In genomic region chr6:11908170-11908569, GRCm38 (mm10) we compare ENCODE assay signal across 8 mouse cellular contexts. TPM values are rescaled to one million over a fixed set of nuclear protein-coding genes. Genes with fewer than 3 reads are reported as not detected.
DNase-seq lines count a peak whose midpoint lies in the region; ATAC-seq and TF ChIP-seq lines count a peak whose summit lies in the region.

No protein-coding gene starts in this region.

- peaks cover 27% of the 10 kb centered on the region for H3K79me2 ChIP-seq in CH12.LX (replicated peaks; ENCODE audit: control insufficient read depth, extremely low read depth, insufficient read depth, poor library complexity, severe bottlenecking)

- intact Hi-C loops in left cerebral cortex, postnatal 36 days (cut with DNase I): no loop called here

- dilution Hi-C loops in CH12.LX (cut with MboI; ENCODE audit: extremely low pct_ligation_motif_present, extremely low pct_unique_long_range_greater_than_20kb, low sequenced_read_pairs): no loop called here

- ATAC-seq in heart, embryonic 12.5 days (ENCODE audit: insufficient number of reproducible peaks, low FRiP score): no peak
- 0 out of 2 replicates have a peak, but pooled peaks have one; percentile 11 for ATAC-seq in erythroid progenitor cell, adult 5-6 weeks (replicated peaks; ENCODE audit: low FRiP score, poor library complexity, severe bottlenecking)
- ATAC-seq in liver, embryonic 14.5 days (ENCODE audit: insufficient read depth): no peak

- TF ChIP-seq RAD21 in CH12.LX (IDR thresholded peaks at IDR 0.05; ENCODE audit: low read depth, low read length): no peak

- in situ Hi-C loops in CH12.LX (cut with MboI; ENCODE audit: low pct_ligation_motif_present, low pct_unique_long_range_greater_than_20kb, low sequenced_read_pairs): no loop called here

- TF ChIP-seq POLR2A in CH12.LX (IDR thresholded peaks at IDR 0.05; ENCODE audit: low read depth, low read length): no peak

- H3K27me3 ChIP-seq in heart, embryonic 12.5 days (replicated peaks): no peaks in the 10 kb centered on the region
- no peaks in the 10 kb centered on the region for H3K27me3 ChIP-seq in CH12.LX (replicated peaks)
- no peaks in the 10 kb centered on the region for H3K27me3 ChIP-seq in liver, embryonic 14.5 days (ENCODE audit: control insufficient read depth, insufficient read depth, low read length)

- no peaks in the 10 kb centered on the region for H3K9me3 ChIP-seq in heart, embryonic 12.5 days (replicated peaks)
- H3K9me3 ChIP-seq in CH12.LX (replicated peaks; ENCODE audit: low read length): no peaks in the 10 kb centered on the region
- no peaks in the 10 kb centered on the region for H3K9me3 ChIP-seq in liver, embryonic 14.5 days (ENCODE audit: control insufficient read depth, low read length)

- 0 out of 2 replicates have a peak overlapping the region, but pooled peaks have one; percentile 84 for H3K27ac ChIP-seq in heart, embryonic 12.5 days (ENCODE audit: poor library complexity, severe bottlenecking)
- H3K27ac ChIP-seq in CH12.LX (ENCODE audit: insufficient read depth, low read depth): no peak overlapping the region
- H3K27ac ChIP-seq in liver, embryonic 14.5 days: no peak overlapping the region

- H3K9ac ChIP-seq in heart, embryonic 12.5 days: peak overlapping the region; percentile 85
- peak overlapping the region; percentile 92 for H3K9ac ChIP-seq in CH12.LX (ENCODE audit: insufficient read depth, low read depth)
- peak overlapping the region; percentile 66 for H3K9ac ChIP-seq in liver, embryonic 14.5 days (replicated peaks)

- TF ChIP-seq CTCF in CH12.LX (conservative IDR thresholded peaks at IDR 0.05 in 1 of 2, IDR thresholded peaks at IDR 0.05 in 1 of 2; ENCODE audit: low read depth in 2 of 2, low read length in 2 of 2): no peak
- TF ChIP-seq CTCF in liver, embryonic 14.5 days (IDR thresholded peaks at IDR 0.05; ENCODE audit: low read depth): no peak

- peak overlapping the region; percentile 75 for H3K4me3 ChIP-seq in heart, embryonic 12.5 days
- peak overlapping the region; percentile 83 to 93 (median 86) for H3K4me3 ChIP-seq in CH12.LX (replicated peaks in 1 of 3; ENCODE audit: low read depth in 2 of 3, low read length in 2 of 3, poor library complexity in 1 of 3)
- peak overlapping the region; percentile 72 to 87 for H3K4me3 ChIP-seq in liver, embryonic 14.5 days (ENCODE audit: insufficient read depth in 1 of 2, low read depth in 2 of 2, low read length in 2 of 2)

- no peak for DNase-seq in heart, adult 8-10 months (ENCODE audit: low spot score)
- DNase-seq in CH12.LX (ENCODE audit: extremely low read depth): peak; percentile 18
- no peak for DNase-seq in liver, embryonic 14.5 days (ENCODE audit: low read depth in 3 of 3, low spot score in 3 of 3)
- no peak for DNase-seq in right cerebral cortex, adult 2 months (ENCODE audit: low spot score in 2 of 2)
- no peak for DNase-seq in left cerebral cortex, postnatal 36 days (ENCODE audit: low spot score in 2 of 2)
- DNase-seq in adrenal gland, postnatal 25 days: no peak

- peaks cover 16% of the 10 kb centered on the region for H3K36me3 ChIP-seq in heart, embryonic 12.5 days
- peaks cover 6 to 24% of the 10 kb centered on the region in 2 experiments for H3K36me3 ChIP-seq in CH12.LX (replicated peaks in 1 of 2; ENCODE audit: control insufficient read depth in 1 of 2, insufficient read depth in 1 of 2, low read length in 1 of 2)
- no peaks in the 10 kb centered on the region; the same call in none of the 2 replicates for H3K36me3 ChIP-seq in liver, embryonic 14.5 days (replicated peaks; ENCODE audit: control insufficient read depth, insufficient read depth, low read depth)

- no peak for TF ChIP-seq EP300 in CH12.LX (IDR thresholded peaks at IDR 0.05; ENCODE audit: low read length)
- TF ChIP-seq EP300 in liver, embryonic 14.5 days (IDR thresholded peaks at IDR 0.05; ENCODE audit: low read depth): no peak

- 29% methylated on average over 7 of the region's 7 CpGs for WGBS in heart, embryonic 12.5 days
- 21% methylated on average over 7 of the region's 7 CpGs for WGBS in liver, embryonic 14.5 days (ENCODE audit: insufficient replicate concordance)

- H3K4me2 ChIP-seq in heart, embryonic 12.5 days: peak overlapping the region; percentile 89
- H3K4me2 ChIP-seq in CH12.LX (ENCODE audit: insufficient read depth, low read depth, poor library complexity, severe bottlenecking): peak overlapping the region; percentile 44
- H3K4me2 ChIP-seq in liver, embryonic 14.5 days (ENCODE audit: low read depth): peak overlapping the region; percentile 84

- H3K4me1 ChIP-seq in heart, embryonic 12.5 days (replicated peaks): peaks cover 10% of the 10 kb centered on the region
- H3K4me1 ChIP-seq in CH12.LX (ENCODE audit: control insufficient read depth in 1 of 2, insufficient read depth in 2 of 2): peaks cover 0 to 31% of the 10 kb centered on the region in 2 experiments; a peak in 2 of 4 replicates
- H3K4me1 ChIP-seq in liver, embryonic 14.5 days (replicated peaks; ENCODE audit: control insufficient read depth in 2 of 2, insufficient read depth in 2 of 2, low read length in 1 of 2): peaks cover 6 to 11% of the 10 kb centered on the region in 2 experiments; a peak in 3 of 4 replicates

TF ChIP-seq in CH12.LX, 34 proteins besides CTCF, POLR2A, EP300 and RAD21:
- TF ChIP-seq ZC3H11A (IDR thresholded peaks at IDR 0.05; ENCODE audit: low read depth, low read length) (no peak), TBP (conservative IDR thresholded peaks at IDR 0.05; ENCODE audit: low read depth, low read length) (0 out of 2 replicates have a peak, but pooled peaks have one; percentile 16)

RNA-seq across cellular contexts. Expression of gene Phf14, which starts 0.6 kb away (rescaled TPM):
- 47.7 and 48.0 TPM in 2 replicates for polyA plus RNA-seq in heart, embryonic 12.5 days (2016; fragmentation: Nextera tagmentation; extraction: Ambion mirVana)
- 10 to 100 TPM; 33.1 to 48.5 (median 44.7) TPM for total RNA-seq in heart, adult 8-10 months (2022)
- total RNA-seq in CH12.LX (2012; rRNA removed) (24.7 and 27.0 TPM in 2 replicates), CH12.LX (2014; rRNA removed) (26.0 and 37.5 TPM in 2 replicates)
- polyA plus RNA-seq in CH12.LX (2012; ENCODE audit: insufficient read length, low read depth): 39.3 and 41.2 TPM in 2 replicates
- total RNA-seq in erythroid progenitor cell, adult 5-6 weeks (2015; ENCODE audit: low replicate concordance): 36.4 and 39.0 TPM in 2 replicates
- 33.7 and 44.5 TPM in 2 replicates for total RNA-seq in erythroid progenitor cell, adult 5-6 weeks (2017; ENCODE audit: low replicate concordance)
- polyA plus RNA-seq in liver, embryonic 14.5 days (2012; rRNA removed): 5.0 and 9.3 TPM in 2 replicates
- 19.5 and 22.3 TPM in 2 replicates for polyA plus RNA-seq in liver, embryonic 14.5 days (2014; fragmentation: Nextera tagmentation; extraction: Ambion mirVana)
- 10 to 100 TPM; 78.6 to 93.0 TPM for total RNA-seq in left cerebral cortex, postnatal 36 days (2021)
- total RNA-seq in adrenal gland, postnatal 25 days (2021): 37.7 and 55.0 TPM in 2 replicates

RNA-seq across cellular contexts. Expression of gene Ndufa4, which starts 0.9 kb away (rescaled TPM):
- 1,348 and 1,354 TPM in 2 replicates for polyA plus RNA-seq in heart, embryonic 12.5 days (2016; fragmentation: Nextera tagmentation; extraction: Ambion mirVana)
- 1,000 to 10,000 TPM; 2,945 to 3,498 (median 3,141) TPM for total RNA-seq in heart, adult 8-10 months (2022)
- total RNA-seq in CH12.LX (2012; rRNA removed) (381 and 410 TPM in 2 replicates), CH12.LX (2014; rRNA removed) (887 and 949 TPM in 2 replicates)
- 490 and 511 TPM in 2 replicates for polyA plus RNA-seq in CH12.LX (2012; ENCODE audit: insufficient read length, low read depth)
- total RNA-seq in erythroid progenitor cell, adult 5-6 weeks (2015; ENCODE audit: low replicate concordance): 209 and 226 TPM in 2 replicates
- 67.2 and 104 TPM in 2 replicates for total RNA-seq in erythroid progenitor cell, adult 5-6 weeks (2017; ENCODE audit: low replicate concordance)
- polyA plus RNA-seq in liver, embryonic 14.5 days (2012; rRNA removed): 329 and 342 TPM in 2 replicates
- polyA plus RNA-seq in liver, embryonic 14.5 days (2014; fragmentation: Nextera tagmentation; extraction: Ambion mirVana): 689 and 747 TPM in 2 replicates
- 100 to 1,000 TPM; 660 to 714 TPM for total RNA-seq in left cerebral cortex, postnatal 36 days (2021)
- total RNA-seq in adrenal gland, postnatal 25 days (2021): 998 and 1,035 TPM in 2 replicates
